Comparison of ENCODE assay signal across 8 mouse cellular contexts in the genomic region with DNA sequence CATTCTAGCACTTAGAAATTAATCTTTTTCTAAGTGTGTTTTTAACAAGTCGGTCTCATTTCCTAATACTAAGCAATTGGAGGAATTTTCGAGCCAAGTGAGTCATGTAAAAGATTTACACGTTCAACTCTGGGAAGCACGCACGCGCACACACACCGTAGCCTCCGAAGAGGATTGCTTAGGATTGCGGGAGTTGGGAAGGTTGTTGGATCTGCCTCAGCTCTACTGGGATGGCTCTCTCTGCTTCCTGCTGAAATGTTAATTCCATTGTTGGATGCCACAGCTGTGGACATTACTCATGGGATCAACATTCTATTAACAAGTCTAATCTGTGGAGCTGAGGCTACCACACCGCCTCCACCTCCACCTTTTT. TPM values are rescaled to one million over a fixed set of nuclear protein-coding genes. Genes with fewer than 3 reads are reported as not detected.
DNase-seq lines count a peak whose midpoint lies in the region; ATAC-seq and TF ChIP-seq lines count a peak whose summit lies in the region.

No protein-coding gene starts in this region.

- H3K9me3 ChIP-seq in lung, embryonic 15.5 days = no peaks in the 10 kb centered on the region
- H3K9me3 ChIP-seq in midbrain, embryonic 16.5 days (replicated peaks; ENCODE audit: control insufficient read depth, low read length, poor library complexity, severe bottlenecking) = no peaks in the 10 kb centered on the region

- 0 out of 2 replicates have a peak, but pooled peaks have one; percentile 21 for TF ChIP-seq POLR2A in cortical plate, adult 2 months (IDR thresholded peaks at IDR 0.05; ENCODE audit: extremely low read depth, insufficient read depth, low read length)

- no peak for TF ChIP-seq CTCF in cortical plate, adult 2 months (IDR thresholded peaks at IDR 0.05; ENCODE audit: extremely low read depth, insufficient read depth, low read length)

- ATAC-seq in lung, embryonic 15.5 days (ENCODE audit: borderline replicate concordance, extremely low read depth, low FRiP score, low TSS enrichment) = no peak
- no peak for ATAC-seq in midbrain, embryonic 16.5 days
- ATAC-seq in activated CD4-positive, CD25-positive, alpha-beta regulatory T cell, adult 4 months = no peak

- H3K9ac ChIP-seq in lung, embryonic 15.5 days = peak overlapping the region; percentile 7; the same call in 1 of the 2 replicates
- peak overlapping the region; percentile 94 for H3K9ac ChIP-seq in midbrain, embryonic 16.5 days (ENCODE audit: low read depth, low read length)

- 6% methylated on average over 10 of the region's 10 CpGs for WGBS in lung, embryonic 15.5 days
- WGBS in midbrain, embryonic 16.5 days = 1% methylated on average over 10 of the region's 10 CpGs

- H3K27ac ChIP-seq in lung, embryonic 15.5 days = no peak overlapping the region
- no peak overlapping the region for H3K27ac ChIP-seq in cortical plate, adult 2 months (ENCODE audit: insufficient read depth, low read length)
- H3K27ac ChIP-seq in midbrain, embryonic 16.5 days (ENCODE audit: low read length) = peak overlapping the region; percentile 97

- no peak for DNase-seq in lung, postnatal 25 days (ENCODE audit: low spot score)
- peak; percentile 36 to 49 for DNase-seq in heart, postnatal 10 days
- DNase-seq in layer of hippocampus, postnatal 10 days (ENCODE audit: low spot score in 2 of 2) = peak; percentile 30 to 39
- no peak for DNase-seq in spleen, postnatal 4 days (ENCODE audit: low spot score in 2 of 2)

- H3K27me3 ChIP-seq in lung, embryonic 15.5 days = peaks cover 31% of the 10 kb centered on the region
- no peaks in the 10 kb centered on the region for H3K27me3 ChIP-seq in midbrain, embryonic 16.5 days (ENCODE audit: control insufficient read depth, insufficient read depth, low read depth, low read length)

- H3K4me1 ChIP-seq in lung, embryonic 15.5 days = peaks cover 4% of the 10 kb centered on the region; the same call in 1 of the 2 replicates
- H3K4me1 ChIP-seq in cortical plate, adult 2 months (ENCODE audit: control insufficient read depth, insufficient read depth, low read length) = peaks cover 3% of the 10 kb centered on the region
- peaks cover 23% of the 10 kb centered on the region for H3K4me1 ChIP-seq in midbrain, embryonic 16.5 days (ENCODE audit: control insufficient read depth, insufficient read depth, low read length)

- H3K4me3 ChIP-seq in lung, embryonic 15.5 days = peak overlapping the region; percentile 72
- peak overlapping the region; percentile 81 for H3K4me3 ChIP-seq in cortical plate, adult 2 months (ENCODE audit: insufficient read depth, low read length)
- peak overlapping the region; percentile 91 for H3K4me3 ChIP-seq in midbrain, embryonic 16.5 days (ENCODE audit: low read depth, low read length)

- H3K36me3 ChIP-seq in lung, embryonic 15.5 days = no peaks in the 10 kb centered on the region
- no peaks in the 10 kb centered on the region for H3K36me3 ChIP-seq in midbrain, embryonic 16.5 days (ENCODE audit: control insufficient read depth, insufficient read depth, low read length)

- intact Hi-C loops in heart, postnatal 10 days (cut with DNase I) = loop anchor here (5.0 kb wide), 1 partner anchor 35 kb away; no protein-coding TSS in a partner anchor

- peak overlapping the region; percentile 99 for H3K4me2 ChIP-seq in lung, embryonic 15.5 days
- peak overlapping the region; percentile 71 for H3K4me2 ChIP-seq in midbrain, embryonic 16.5 days (ENCODE audit: low read length)

RNA-seq across cellular contexts. Expression of a gene that starts 1.4 kb away (rescaled TPM):
- 31.0 and 34.1 TPM in 2 replicates for polyA plus RNA-seq in lung, embryonic 15.5 days (2015; fragmentation: Nextera tagmentation; extraction: Ambion mirVana)
- 23.1 and 24.3 TPM in 2 replicates for polyA plus RNA-seq in cortical plate, adult 2 months (2012; rRNA removed)
- total RNA-seq in heart, postnatal 10 days (2021) = 10 to 100 TPM; 41.4 to 48.1 TPM
- 100 to 1,000 TPM; 158 to 175 TPM for total RNA-seq in layer of hippocampus, postnatal 10 days (2021)
- 205 TPM in 2 replicates for polyA plus RNA-seq in midbrain, embryonic 16.5 days (2015; fragmentation: Nextera tagmentation; extraction: Ambion mirVana)
- under 1 TPM; 0.27 to 0.53 TPM for polyA plus RNA-seq in activated CD4-positive, CD25-positive, alpha-beta regulatory T cell, adult 4 months (2017; shearing (Covaris generic))

Comparison
In these comparisons a context has a peak if more than half of its experiments do, and no peak if none do; other contexts are left out.
1. DNase-seq: peak in heart, postnatal 10 days (2 of 2) and layer of hippocampus, postnatal 10 days (2 of 2); none in lung, postnatal 25 days (single experiment) and spleen, postnatal 4 days (0 of 2).
2. RNA of a gene that starts 1.4 kb away (polyA plus RNA-seq): 205 TPM in midbrain, embryonic 16.5 days, 31.0 to 34.1 TPM in lung, embryonic 15.5 days and 23.1 to 24.3 TPM in cortical plate, adult 2 months; 0.27 to 0.53 TPM in activated CD4-positive, CD25-positive, alpha-beta regulatory T cell, adult 4 months; every median in the first group is over 10 times any median in the second.
3. Peak in every context shown above with its lines, with median percentiles within 50 percentile points of each other: H3K4me3 ChIP-seq.